In genomic region chr2:26595725-26596435, GRCm38 (mm10) we compare ENCODE assay signal across 15 mouse cellular contexts. TPM values are rescaled to one million over a fixed set of nuclear protein-coding genes. Genes with fewer than 3 reads are reported as not detected.
DNase-seq lines count a peak whose midpoint lies in the region; ATAC-seq and TF ChIP-seq lines count a peak whose summit lies in the region.
"Had no signal": no experiment of that assay in that cellular context is flagged by ENCODE, and none has a peak within 500 bp of the region (broad histone marks: within the 10 kb centered on the region; RNA-seq: fewer than 3 reads in every experiment).

No protein-coding gene starts in this region.

- no peaks in the 10 kb centered on the region for H3K9me3 ChIP-seq in kidney, embryonic 14.5 days (ENCODE audit: control insufficient read depth, low read length)
- no peaks in the 10 kb centered on the region for H3K9me3 ChIP-seq in E14TG2a.4 (ENCODE audit: low read length)
- H3K9me3 ChIP-seq in heart, postnatal 0 days (replicated peaks; ENCODE audit: control insufficient read depth, low read length) = no peaks in the 10 kb centered on the region
- no peaks in the 10 kb centered on the region for H3K9me3 ChIP-seq in liver, embryonic 16.5 days (replicated peaks; ENCODE audit: control insufficient read depth, low read length)
- no peaks in the 10 kb centered on the region for H3K9me3 ChIP-seq in forebrain, embryonic 14.5 days (replicated peaks; ENCODE audit: control insufficient read depth, low read length)

- H3K4me2 ChIP-seq in kidney, embryonic 14.5 days (replicated peaks; ENCODE audit: low read depth, low read length) = no peak overlapping the region
- H3K4me2 ChIP-seq in heart, postnatal 0 days (ENCODE audit: low read depth, low read length) = no peak overlapping the region
- H3K4me2 ChIP-seq in liver, embryonic 16.5 days (ENCODE audit: low read depth, low read length) = no peak overlapping the region
- no peak overlapping the region for H3K4me2 ChIP-seq in forebrain, embryonic 14.5 days (ENCODE audit: low read length)

- no peak overlapping the region for H3K4me3 ChIP-seq in kidney, embryonic 14.5 days (ENCODE audit: low read length)
- H3K4me3 ChIP-seq in E14TG2a.4 (replicated peaks; ENCODE audit: low read length) = 0 out of 2 replicates have a peak overlapping the region, but pooled peaks have one; percentile 2
- H3K4me3 ChIP-seq in heart, postnatal 0 days (ENCODE audit: low read depth, low read length) = no peak overlapping the region
- no peak overlapping the region for H3K4me3 ChIP-seq in liver, embryonic 16.5 days (ENCODE audit: low read depth, low read length)
- H3K4me3 ChIP-seq in forebrain, embryonic 14.5 days (ENCODE audit: low read depth, low read length) = no peak overlapping the region
- H3K4me3 ChIP-seq: left cerebral cortex, adult 2 months had no signal

- peaks cover 36% of the 10 kb centered on the region for H3K36me3 ChIP-seq in kidney, embryonic 14.5 days (ENCODE audit: control insufficient read depth, insufficient read depth, low read length)
- peaks cover 75% of the 10 kb centered on the region for H3K36me3 ChIP-seq in E14TG2a.4 (ENCODE audit: insufficient read depth, low read length)
- peaks cover 32% of the 10 kb centered on the region for H3K36me3 ChIP-seq in heart, postnatal 0 days (replicated peaks; ENCODE audit: control insufficient read depth, insufficient read depth, low read length)
- peaks cover 9% of the 10 kb centered on the region for H3K36me3 ChIP-seq in liver, embryonic 16.5 days (ENCODE audit: control insufficient read depth, insufficient read depth)
- no peaks in the 10 kb centered on the region for H3K36me3 ChIP-seq in forebrain, embryonic 14.5 days (ENCODE audit: control insufficient read depth, insufficient read depth, low read length)

- no peak for DNase-seq in kidney, adult 11 months
- no peak for DNase-seq in heart, postnatal 0 days (ENCODE audit: low spot score)
- DNase-seq in urinary bladder, postnatal 14 days (ENCODE audit: low spot score) = no peak
- DNase-seq in forebrain, embryonic 14.5 days (ENCODE audit: low spot score) = no peak
- DNase-seq: cerebellum, postnatal 10 days; forebrain, postnatal 0 days; midbrain, embryonic 14.5 days had no signal

- H3K9ac ChIP-seq in kidney, embryonic 14.5 days (ENCODE audit: low read depth, low read length) = no peak overlapping the region
- no peak overlapping the region for H3K9ac ChIP-seq in heart, postnatal 0 days (replicated peaks; ENCODE audit: low read depth, low read length)
- no peak overlapping the region for H3K9ac ChIP-seq in liver, embryonic 16.5 days (ENCODE audit: low read depth, low read length)
- no peak overlapping the region for H3K9ac ChIP-seq in forebrain, embryonic 14.5 days (ENCODE audit: low read length)
- H3K9ac ChIP-seq: forebrain, postnatal 0 days had no signal

- TF ChIP-seq CTCF in E14TG2a.4 (conservative IDR thresholded peaks at IDR 0.05; ENCODE audit: low read length) = no peak
- TF ChIP-seq CTCF in heart, postnatal 0 days (IDR thresholded peaks at IDR 0.05; ENCODE audit: low read depth) = no peak

- no peaks in the 10 kb centered on the region for H3K27me3 ChIP-seq in kidney, embryonic 14.5 days (ENCODE audit: control insufficient read depth, insufficient read depth, low read length)
- H3K27me3 ChIP-seq in E14TG2a.4 (ENCODE audit: insufficient read depth, low read length) = no peaks in the 10 kb centered on the region
- H3K27me3 ChIP-seq in heart, postnatal 0 days (ENCODE audit: control insufficient read depth, insufficient read depth, low read length) = no peaks in the 10 kb centered on the region
- H3K27me3 ChIP-seq in liver, embryonic 16.5 days (ENCODE audit: control insufficient read depth, insufficient read depth, low read depth, low read length) = no peaks in the 10 kb centered on the region
- H3K27me3 ChIP-seq in forebrain, embryonic 14.5 days (replicated peaks; ENCODE audit: control insufficient read depth, insufficient read depth, low read length) = no peaks in the 10 kb centered on the region

- WGBS in kidney, embryonic 14.5 days = 83% methylated on average over 11 of the region's 11 CpGs
- WGBS in heart, postnatal 0 days = 65% methylated on average over 11 of the region's 11 CpGs
- WGBS in liver, embryonic 16.5 days (ENCODE audit: insufficient replicate concordance) = 62% methylated on average over 11 of the region's 11 CpGs
- 88% methylated on average over 11 of the region's 11 CpGs for WGBS in forebrain, embryonic 14.5 days

- 0 out of 2 replicates have a peak, but pooled peaks cover 7% of the 10 kb centered on the region for H3K4me1 ChIP-seq in kidney, embryonic 14.5 days (ENCODE audit: control insufficient read depth, insufficient read depth, low read length)
- H3K4me1 ChIP-seq in E14TG2a.4 (replicated peaks; ENCODE audit: low read depth, low read length) = peaks cover 79% of the 10 kb centered on the region
- 0 out of 2 replicates have a peak, but pooled peaks cover 3% of the 10 kb centered on the region for H3K4me1 ChIP-seq in heart, postnatal 0 days (ENCODE audit: control insufficient read depth, insufficient read depth)
- peaks cover 27% of the 10 kb centered on the region for H3K4me1 ChIP-seq in liver, embryonic 16.5 days (ENCODE audit: control insufficient read depth, low read depth, low read length)
- H3K4me1 ChIP-seq in forebrain, embryonic 14.5 days (ENCODE audit: control insufficient read depth, insufficient read depth, low read length) = no peaks in the 10 kb centered on the region

- ATAC-seq in kidney, embryonic 14.5 days (ENCODE audit: low FRiP score, low TSS enrichment) = no peak
- ATAC-seq in heart, postnatal 0 days (ENCODE audit: insufficient read depth, low read depth) = peak; percentile 9
- no peak for ATAC-seq in liver, embryonic 16.5 days (ENCODE audit: low read depth)
- no peak for ATAC-seq in forebrain, embryonic 14.5 days
- ATAC-seq: forebrain, postnatal 0 days; inflammation-experienced regulatory T-cells, adult 6 months had no signal

- peak overlapping the region; percentile 64 for H3K27ac ChIP-seq in kidney, embryonic 14.5 days (ENCODE audit: low read depth, low read length)
- no peak overlapping the region for H3K27ac ChIP-seq in heart, postnatal 0 days (ENCODE audit: low read depth)
- peak overlapping the region; percentile 47 for H3K27ac ChIP-seq in liver, embryonic 16.5 days (ENCODE audit: low read length)
- no peak overlapping the region for H3K27ac ChIP-seq in forebrain, embryonic 14.5 days (ENCODE audit: low read depth, low read length)
- H3K27ac ChIP-seq: left cerebral cortex, adult 2 months had no signal

- TF ChIP-seq EP300 in heart, postnatal 0 days (IDR thresholded peaks at IDR 0.05; ENCODE audit: low read depth) = no peak; the same call in 1 of the 2 replicates

RNA-seq across cellular contexts. Expression of gene Agpat2, which starts 8.3 kb away (rescaled TPM):
- 30.0 and 41.4 TPM in 2 replicates for polyA plus RNA-seq in kidney, embryonic 14.5 days (2014; fragmentation: Nextera tagmentation; extraction: Ambion mirVana)
- 41.0 and 49.3 TPM in 2 replicates for total RNA-seq in heart, postnatal 0 days (2014; rRNA removed; ENCODE audit: low replicate concordance)
- polyA plus RNA-seq in heart, postnatal 0 days (2015; fragmentation: Nextera tagmentation; extraction: Ambion mirVana) = 23.9 and 24.1 TPM in 2 replicates
- 58.3 and 65.7 TPM in 2 replicates for polyA plus RNA-seq in liver, embryonic 16.5 days (2015; fragmentation: Nextera tagmentation; extraction: Ambion mirVana)
- polyA plus RNA-seq in forebrain, embryonic 14.5 days (2014; fragmentation: Nextera tagmentation; extraction: Ambion mirVana) = 4.0 TPM in 2 replicates

RNA-seq across cellular contexts. Expression of gene Gm20532, which starts 9.4 kb away (rescaled TPM):
- not detected in 2 replicates for polyA plus RNA-seq in kidney, embryonic 14.5 days (2014; fragmentation: Nextera tagmentation; extraction: Ambion mirVana)
- total RNA-seq in heart, postnatal 0 days (2014; rRNA removed; ENCODE audit: low replicate concordance) = not detected in 2 replicates
- not detected in 2 replicates for polyA plus RNA-seq in heart, postnatal 0 days (2015; fragmentation: Nextera tagmentation; extraction: Ambion mirVana)
- not detected in 2 replicates for polyA plus RNA-seq in liver, embryonic 16.5 days (2015; fragmentation: Nextera tagmentation; extraction: Ambion mirVana)
- not detected in 2 replicates for polyA plus RNA-seq in forebrain, embryonic 14.5 days (2014; fragmentation: Nextera tagmentation; extraction: Ambion mirVana)
- total RNA-seq: forebrain, postnatal 0 days; left cerebral cortex, adult 2 months had no signal
- polyA plus RNA-seq: embryonic facial prominence, embryonic 11.5 days; forebrain, postnatal 0 days; gonadal fat pad, adult 2 months; inflammation-experienced regulatory T-cells, adult 6 months; lung, embryonic 16.5 days; midbrain, embryonic 14.5 days had no signal

RNA-seq across cellular contexts. Expression of gene Egfl7, which starts 16.1 kb away (rescaled TPM):
- polyA plus RNA-seq in kidney, embryonic 14.5 days (2014; fragmentation: Nextera tagmentation; extraction: Ambion mirVana) = 172 and 194 TPM in 2 replicates
- 375 and 401 TPM in 2 replicates for total RNA-seq in heart, postnatal 0 days (2014; rRNA removed; ENCODE audit: low replicate concordance)
- 158 and 159 TPM in 2 replicates for polyA plus RNA-seq in heart, postnatal 0 days (2015; fragmentation: Nextera tagmentation; extraction: Ambion mirVana)
- 50.9 and 54.3 TPM in 2 replicates for polyA plus RNA-seq in liver, embryonic 16.5 days (2015; fragmentation: Nextera tagmentation; extraction: Ambion mirVana)
- 52.5 and 52.8 TPM in 2 replicates for polyA plus RNA-seq in forebrain, embryonic 14.5 days (2014; fragmentation: Nextera tagmentation; extraction: Ambion mirVana)

RNA-seq across cellular contexts. Expression of gene Fam69b, which starts 32.4 kb away (rescaled TPM):
- 30.3 and 39.1 TPM in 2 replicates for polyA plus RNA-seq in kidney, embryonic 14.5 days (2014; fragmentation: Nextera tagmentation; extraction: Ambion mirVana)
- total RNA-seq in heart, postnatal 0 days (2014; rRNA removed; ENCODE audit: low replicate concordance) = 16.5 and 23.2 TPM in 2 replicates
- 7.7 and 9.7 TPM in 2 replicates for polyA plus RNA-seq in heart, postnatal 0 days (2015; fragmentation: Nextera tagmentation; extraction: Ambion mirVana)
- 0.61 and 1.3 TPM in 2 replicates for polyA plus RNA-seq in liver, embryonic 16.5 days (2015; fragmentation: Nextera tagmentation; extraction: Ambion mirVana)
- 97.4 and 101 TPM in 2 replicates for polyA plus RNA-seq in forebrain, embryonic 14.5 days (2014; fragmentation: Nextera tagmentation; extraction: Ambion mirVana)

Comparison
In these comparisons a context has a peak if more than half of its experiments do, and no peak if none do; other contexts are left out.
1. H3K27ac ChIP-seq: peak in kidney, embryonic 14.5 days (single experiment) and liver, embryonic 16.5 days (single experiment); none in heart, postnatal 0 days (single experiment) and forebrain, embryonic 14.5 days (single experiment).